11 mouse cellular contexts compared by ENCODE assay signal in genomic region chr11:111444791-111445190, GRCm38 (mm10).
"Had no signal": no experiment of that assay in that cellular context is flagged by ENCODE, and none has a peak within 500 bp of the region (broad histone marks: within the 10 kb centered on the region; RNA-seq: fewer than 3 reads in every experiment).

No protein-coding gene starts in this region.

- H3K4me2 ChIP-seq: intestine, embryonic 15.5 days; limb, embryonic 12.5 days; lung, embryonic 14.5 days; midbrain, embryonic 13.5 days had no signal

- H3K4me3 ChIP-seq: intestine, embryonic 15.5 days; limb, embryonic 12.5 days; midbrain, embryonic 13.5 days had no signal

- DNase-seq: kidney, adult 18-20 months; kidney, postnatal 25 days; liver; lung, embryonic 14.5 days; right cerebral cortex, postnatal 14 days; thymus, postnatal 36 days had no signal

- H3K9me3 ChIP-seq: intestine, embryonic 15.5 days; limb, embryonic 12.5 days; midbrain, embryonic 13.5 days had no signal

- H3K9ac ChIP-seq: intestine, embryonic 15.5 days; limb, embryonic 12.5 days; liver, embryonic 14.5 days; lung, embryonic 14.5 days; midbrain, embryonic 13.5 days had no signal

- H3K4me1 ChIP-seq: intestine, embryonic 15.5 days; limb, embryonic 12.5 days; midbrain, embryonic 13.5 days had no signal

- H3K27ac ChIP-seq: intestine, embryonic 15.5 days; limb, embryonic 12.5 days; liver, embryonic 14.5 days; macrophage; midbrain, embryonic 13.5 days had no signal

- H3K36me3 ChIP-seq: intestine, embryonic 15.5 days; limb, embryonic 12.5 days; midbrain, embryonic 13.5 days had no signal

- ATAC-seq: intestine, embryonic 15.5 days; midbrain, embryonic 13.5 days had no signal

- H3K27me3 ChIP-seq: intestine, embryonic 15.5 days; limb, embryonic 12.5 days; midbrain, embryonic 13.5 days had no signal
